Mouse (Mus musculus) urinary bladder, postnatal 25 days (tissue): ENCODE measurements around the gene Hand1.
"Not testable (repeated sequence)": the region's sequence is repeated elsewhere in the genome, so short reads cannot be mapped to it uniquely, and the experiment has no call there.

ENCODE experiments used
- DNase-seq: peaks from one replicate; pipeline ENCODE4 v3.0.0; 2022; ENCODE audit warnings: low spot score

Hand1 gene

DNA sequence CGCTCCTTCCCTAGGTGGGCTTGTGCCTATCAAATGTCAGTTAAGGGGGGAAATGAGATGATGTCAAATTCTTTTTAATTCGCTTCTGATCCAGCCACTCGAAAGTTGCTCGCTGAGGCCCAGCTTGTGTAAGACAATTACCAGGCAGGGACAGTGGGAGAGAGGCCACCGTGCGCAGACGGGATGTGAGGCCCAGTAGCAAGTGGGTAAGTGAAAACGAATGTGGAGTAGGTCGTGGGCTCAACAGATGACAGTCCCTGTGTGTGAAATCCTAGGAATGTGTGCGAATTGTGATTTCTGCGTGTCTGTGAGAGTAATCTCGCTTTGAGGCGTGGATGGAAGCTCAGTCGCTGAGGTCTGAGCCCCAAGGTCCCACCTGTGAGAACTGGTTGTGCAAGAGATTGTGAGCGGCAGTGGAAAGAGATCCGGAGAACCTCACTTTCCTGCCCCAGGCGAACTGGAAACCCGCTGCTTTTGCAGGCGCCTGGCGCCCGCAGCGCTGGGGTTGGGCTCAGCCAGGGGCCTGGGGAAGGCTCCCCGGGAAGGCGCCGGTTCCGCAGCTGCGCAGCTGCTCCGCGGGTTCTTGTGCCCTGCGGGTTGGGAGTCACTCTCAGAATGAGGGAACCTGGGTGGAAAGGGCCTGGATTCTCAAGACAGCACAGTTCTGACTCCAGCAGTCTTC, 819 bp upstream of the Hand1 start:
- DNase-seq = no peak

DNA sequence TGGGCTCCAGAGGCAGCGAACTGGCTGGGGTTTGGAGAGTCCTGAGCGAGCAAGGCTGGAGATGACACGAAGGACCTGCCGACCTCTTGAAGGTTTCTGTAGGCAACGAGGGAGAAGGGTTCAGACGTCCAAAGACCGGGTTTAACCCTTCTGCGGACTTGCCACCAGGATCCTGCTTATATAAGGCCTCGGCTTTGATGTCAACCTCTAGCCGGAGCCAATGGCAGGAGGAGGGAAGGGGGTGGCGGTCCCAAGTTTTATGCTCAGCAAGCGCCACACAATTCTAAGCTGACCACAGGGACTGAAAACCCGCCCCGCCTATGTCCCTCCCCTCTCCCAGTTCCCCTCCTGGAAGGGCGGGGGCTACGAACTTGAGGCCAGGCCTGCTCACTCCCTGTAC, 757 bp downstream of the Hand1 start:
- DNase-seq = no peak

DNA sequence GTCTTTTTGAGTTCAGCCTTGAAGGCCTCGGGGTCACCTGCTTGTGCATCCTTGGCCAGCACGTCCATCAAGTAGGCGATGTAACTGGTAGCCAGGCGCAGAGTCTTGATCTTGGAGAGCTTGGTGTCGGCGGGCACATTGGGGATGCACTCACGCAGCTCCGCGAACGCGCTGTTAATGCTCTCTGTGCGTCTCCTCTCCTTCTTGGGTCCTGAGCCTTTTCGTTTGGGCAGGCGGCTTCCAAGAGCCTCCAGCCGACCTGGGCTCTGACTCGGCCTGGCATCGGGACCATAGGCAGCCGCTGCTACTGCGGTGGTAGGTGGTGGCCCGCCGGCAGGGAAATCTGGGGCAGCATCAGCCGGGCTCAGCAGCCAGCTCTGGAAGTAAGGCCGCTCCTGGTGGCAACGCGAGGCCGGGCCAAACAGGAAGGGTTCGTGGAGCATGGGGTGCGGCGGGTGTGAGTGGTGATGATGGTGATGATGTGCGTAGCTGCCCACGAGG, 1.3 kb downstream of the Hand1 start:
- DNase-seq = no peak

DNA sequence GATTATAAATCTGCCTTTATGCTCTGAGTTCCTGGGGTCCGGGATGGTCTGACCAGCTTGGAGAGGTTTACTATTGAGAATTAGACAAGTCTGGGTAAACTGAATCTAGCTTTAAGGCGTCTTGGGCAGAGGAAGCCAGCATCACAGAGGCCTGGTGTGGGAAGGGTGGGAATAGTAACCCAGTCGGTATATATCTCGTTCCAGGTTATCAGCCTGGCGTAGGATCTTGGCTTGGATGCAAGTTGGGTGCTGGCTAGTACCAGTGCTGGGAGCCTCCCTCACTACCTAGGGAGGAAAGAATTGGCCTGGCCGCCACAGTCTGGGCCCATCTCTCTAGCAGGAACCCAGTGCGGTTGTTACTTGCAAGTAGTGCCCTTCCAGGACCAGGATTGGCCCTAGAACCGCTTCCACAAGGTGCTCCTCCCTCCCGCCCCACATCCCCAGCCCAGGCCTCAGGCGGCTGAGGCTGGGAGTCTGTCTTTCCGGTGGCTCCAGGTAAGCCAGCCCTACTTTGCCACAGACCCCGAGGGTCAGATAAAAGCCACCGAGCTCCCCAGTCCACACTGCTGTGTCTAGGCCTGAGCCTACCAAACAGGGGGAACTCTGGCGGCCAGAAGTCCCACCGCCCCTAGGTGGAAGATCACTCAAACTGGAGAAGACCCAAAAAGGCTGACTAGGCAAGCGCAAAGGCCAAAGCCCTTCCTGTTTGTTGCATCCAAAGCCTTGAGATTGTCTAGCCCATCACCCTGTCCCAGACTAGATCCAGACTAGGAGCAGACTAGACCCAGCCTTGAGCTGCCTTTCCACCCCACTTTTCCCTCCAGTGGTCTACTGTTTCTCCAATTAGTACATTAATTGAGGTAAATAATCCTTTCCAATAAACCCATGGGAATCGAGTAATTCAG, 2.5 kb downstream of the Hand1 start:
- no peak for DNase-seq

DNA sequence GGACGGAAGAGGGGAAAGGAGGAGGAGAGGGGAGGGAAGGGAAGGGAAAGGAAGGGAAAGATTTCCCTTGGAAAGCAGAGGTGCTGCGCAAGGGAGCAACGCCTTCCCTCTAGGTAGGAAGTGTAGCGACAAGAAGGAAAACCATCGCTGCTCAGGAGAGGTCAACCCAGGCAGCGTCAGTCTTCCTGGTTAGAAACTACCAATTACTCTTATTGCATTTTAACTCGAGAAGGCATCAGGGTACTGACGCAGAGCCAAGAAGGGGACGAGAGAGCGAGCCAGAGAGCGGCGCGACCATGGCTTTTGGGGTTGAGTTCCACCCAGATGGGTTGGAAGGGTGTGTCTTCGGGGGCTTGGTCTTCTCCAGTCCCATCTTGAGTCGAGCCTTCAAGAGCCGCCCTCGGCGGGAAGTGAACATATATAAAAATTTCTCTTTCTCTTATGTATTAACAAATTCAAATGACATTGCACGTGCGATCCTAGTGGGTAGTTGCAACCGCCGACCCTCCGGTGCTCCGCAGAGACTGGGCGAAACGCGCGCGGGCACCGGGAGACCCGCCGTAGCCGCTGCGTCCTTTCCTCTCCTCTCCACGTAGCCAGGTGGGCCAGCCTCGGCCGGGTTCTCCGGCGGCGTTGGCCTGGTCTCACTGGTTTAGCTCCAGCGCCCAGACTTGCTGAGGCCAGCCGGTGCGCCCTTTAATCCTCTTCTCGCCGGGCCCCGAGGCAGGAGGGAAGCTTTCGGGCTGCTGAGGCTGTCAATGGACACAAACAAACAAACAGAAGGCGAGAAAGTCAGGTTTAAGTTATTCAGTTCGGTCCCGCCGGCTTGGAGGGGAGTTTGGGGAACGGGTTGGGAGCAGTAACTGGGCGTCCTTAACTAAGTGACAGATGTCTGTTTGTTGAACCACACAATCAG, 3.4 kb downstream of the Hand1 start:
- no peak for DNase-seq

DNA sequence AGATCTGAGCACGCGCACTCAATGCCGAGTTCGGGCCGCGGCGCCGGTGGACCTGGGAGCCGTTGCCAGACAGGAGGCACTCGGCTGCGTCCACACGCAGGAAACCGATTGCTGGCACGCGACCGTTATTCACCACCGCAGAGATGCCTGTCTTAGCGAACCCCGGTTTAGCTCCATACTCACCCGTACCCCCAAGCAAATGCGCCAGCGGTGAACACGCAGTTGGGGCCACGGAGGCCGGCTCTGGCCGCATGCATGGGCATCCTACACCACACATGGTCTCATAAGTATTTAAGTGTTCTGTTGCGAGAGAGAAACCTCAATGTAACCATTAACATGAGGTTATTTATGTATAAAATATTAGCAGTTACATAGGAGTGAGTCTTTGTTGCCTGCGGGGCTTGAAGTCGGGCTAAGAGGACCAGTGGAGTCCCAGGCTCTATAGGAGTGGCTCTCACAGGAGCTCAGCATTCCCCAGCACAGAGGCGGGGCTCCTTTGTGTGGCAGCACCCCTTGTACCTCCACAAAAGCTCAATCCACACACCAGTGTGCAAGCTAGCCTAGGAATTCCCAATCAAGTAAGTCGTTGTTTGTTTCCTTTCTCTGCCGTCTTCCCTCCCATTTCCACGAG, 4.6 kb downstream of the Hand1 start:
- DNase-seq = no peak

DNA sequence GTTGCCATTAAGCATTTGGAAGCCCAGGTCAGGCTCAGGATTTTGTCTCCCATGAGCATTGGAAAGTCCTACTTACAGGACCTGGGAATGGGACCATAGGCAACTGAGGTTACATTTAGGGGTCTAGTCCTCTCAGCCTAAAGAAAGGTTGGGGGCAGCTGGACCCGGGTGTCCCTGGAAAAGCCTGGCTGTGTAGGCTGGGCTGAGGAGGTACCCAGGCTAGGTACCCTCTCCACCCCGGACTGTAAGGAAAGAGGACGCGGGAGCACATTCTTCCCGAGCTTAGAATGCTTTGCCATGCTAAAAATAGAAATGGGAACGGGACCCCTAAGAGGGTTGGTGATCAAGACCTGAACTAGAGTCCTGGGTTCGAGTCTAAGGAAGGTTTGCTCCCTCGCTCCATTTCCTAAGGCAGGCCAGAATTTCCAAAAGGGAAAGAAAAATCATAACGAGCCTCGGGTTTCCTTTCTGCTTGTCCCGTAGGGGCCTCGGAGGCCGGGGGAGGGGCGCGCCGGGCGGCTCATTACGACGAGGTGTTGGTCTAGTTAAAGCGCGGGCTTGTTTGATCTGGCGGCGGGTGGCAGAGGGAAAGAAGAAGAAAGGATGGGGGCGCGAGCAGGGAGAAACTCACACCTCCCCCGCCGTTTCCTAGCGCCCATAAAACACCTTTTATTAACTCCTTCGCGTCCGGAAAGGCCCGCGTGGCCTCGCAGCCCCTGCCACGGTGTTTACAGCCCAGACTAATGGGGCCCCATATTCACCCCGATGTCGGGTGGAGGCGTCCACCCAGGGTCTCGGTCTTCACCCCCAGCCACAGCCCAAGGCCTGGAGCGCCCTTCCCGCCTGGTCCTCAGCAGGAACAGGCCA, 5.3 kb downstream of the Hand1 start:
- DNase-seq = no peak

DNA sequence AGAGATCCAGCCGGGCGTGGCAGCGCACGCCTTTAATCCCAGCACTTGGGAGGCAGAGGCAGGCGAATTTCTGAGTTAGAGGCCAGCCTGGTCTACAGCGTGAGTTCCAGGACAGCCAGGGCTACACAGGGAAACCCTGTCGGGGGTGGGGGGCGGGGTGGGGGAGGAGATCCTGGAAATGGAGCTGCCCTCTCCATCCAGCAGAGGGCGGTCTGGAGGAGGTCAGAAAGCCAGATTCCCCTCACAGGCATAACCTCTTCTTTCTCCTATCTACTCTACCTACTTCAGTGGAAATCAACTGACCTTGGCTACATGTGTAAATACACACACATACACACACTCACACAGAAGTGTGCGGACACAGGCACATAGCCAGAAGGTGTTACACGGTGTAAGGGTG, 7.4 kb downstream of the Hand1 start:
- not testable (repeated sequence) for DNase-seq

DNA sequence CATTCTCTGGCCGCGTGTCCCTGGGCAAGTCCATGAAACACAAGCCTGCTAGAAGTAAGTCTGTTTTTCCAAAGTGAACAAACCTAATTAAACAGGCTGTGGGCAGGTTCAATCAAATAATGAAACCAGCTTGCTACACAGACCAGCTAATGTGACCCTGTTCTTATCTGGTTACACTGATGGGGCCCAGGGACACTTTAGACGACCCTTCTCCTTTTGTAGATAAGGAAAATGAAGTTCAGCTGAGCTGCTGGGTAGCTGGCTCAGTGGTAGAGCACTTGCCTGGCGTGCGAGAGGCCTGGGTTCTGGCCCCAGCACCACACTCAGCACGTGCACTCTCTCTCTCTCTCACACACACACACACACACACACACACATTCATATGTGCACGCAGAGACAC, 8.9 kb downstream of the Hand1 start:
- DNase-seq = no peak

DNA sequence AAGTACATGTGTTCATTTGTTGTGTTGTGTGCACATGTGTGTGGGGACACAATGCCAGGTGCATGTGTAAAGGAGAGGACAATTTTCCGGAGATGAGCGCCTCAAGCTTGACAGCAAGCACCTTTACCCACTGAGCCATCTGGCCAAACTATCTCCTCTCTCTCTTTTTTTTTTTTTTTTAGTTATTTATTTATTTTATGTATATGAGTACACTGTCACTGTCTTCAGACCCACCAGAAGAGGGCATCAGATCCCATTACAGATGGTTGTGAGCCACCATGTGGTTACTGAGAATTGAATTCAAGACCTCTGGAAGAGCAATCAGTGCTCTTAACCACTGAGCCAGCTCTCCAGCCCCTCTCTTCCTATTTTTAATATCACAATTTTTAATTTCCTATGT, 9.5 kb downstream of the Hand1 start:
- DNase-seq = not testable (repeated sequence)

DNA sequence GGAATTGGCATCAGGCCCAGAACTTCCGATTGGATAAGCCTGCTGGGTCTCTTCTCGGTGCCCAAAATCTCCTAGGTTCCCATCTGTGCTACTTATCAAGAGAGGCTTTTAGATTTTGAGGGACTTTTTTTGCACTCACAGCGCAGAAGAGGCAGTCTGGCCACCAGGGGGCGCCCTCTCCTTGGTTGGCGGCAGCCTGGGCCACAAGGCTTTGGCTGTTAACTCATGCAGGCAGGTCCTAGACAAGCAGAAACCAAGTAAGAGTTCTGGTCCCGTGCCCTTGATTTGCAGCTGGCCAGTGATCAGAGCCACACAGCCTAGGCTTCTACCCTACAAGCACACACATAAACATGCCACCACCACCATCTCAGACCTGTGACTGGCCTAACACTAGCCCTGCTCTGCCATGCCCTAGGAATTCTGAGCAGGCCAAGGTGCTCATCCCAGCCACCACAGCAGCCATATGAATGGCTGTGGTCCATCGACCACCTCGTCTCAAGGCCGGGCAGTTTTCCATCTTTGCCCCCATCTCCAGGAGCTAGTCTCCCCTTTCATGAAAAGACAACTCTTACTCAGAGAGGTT, 12.5 kb downstream of the Hand1 start:
- peak; percentile 93 for DNase-seq

DNA sequence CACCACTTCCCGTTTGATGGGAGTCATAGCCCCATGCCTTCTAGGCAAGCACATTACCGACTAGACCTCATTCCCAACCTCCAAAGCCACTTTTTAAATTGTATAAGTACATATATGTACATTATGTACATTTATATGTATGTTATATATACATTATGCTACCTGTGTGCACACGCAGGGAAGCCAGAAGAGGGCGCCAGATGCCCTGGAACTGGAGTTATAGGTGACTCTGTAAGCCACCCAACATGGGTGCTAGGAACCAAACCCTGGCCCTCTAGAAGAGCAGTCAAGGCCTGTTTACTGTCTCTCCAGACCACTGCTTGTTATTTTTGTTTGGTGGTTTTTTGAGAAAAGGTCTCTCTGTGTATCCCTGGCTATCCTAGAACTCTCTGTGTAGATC, 14.4 kb downstream of the Hand1 start:
- DNase-seq = no peak

DNA sequence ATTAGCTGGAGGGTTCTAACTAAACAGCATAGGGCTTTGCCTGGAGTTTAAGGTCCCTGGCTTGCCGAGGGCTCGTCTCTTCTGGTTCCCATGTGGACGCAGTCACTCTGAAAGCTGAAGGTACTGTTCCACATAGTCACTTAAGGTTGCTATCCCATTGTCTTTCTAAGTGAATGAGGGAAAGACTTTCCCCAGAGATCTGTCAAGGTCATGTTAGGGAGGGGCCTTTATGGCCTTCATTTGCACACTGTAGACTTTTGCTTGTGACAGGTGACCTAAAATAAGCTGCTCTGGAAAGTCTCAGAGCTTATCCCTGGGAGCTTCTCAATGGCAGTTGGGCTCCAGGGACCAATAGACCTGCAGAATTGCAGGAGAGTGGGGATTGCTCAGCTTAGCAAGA, 19.0 kb downstream of the Hand1 start:
- no peak for DNase-seq

DNA sequence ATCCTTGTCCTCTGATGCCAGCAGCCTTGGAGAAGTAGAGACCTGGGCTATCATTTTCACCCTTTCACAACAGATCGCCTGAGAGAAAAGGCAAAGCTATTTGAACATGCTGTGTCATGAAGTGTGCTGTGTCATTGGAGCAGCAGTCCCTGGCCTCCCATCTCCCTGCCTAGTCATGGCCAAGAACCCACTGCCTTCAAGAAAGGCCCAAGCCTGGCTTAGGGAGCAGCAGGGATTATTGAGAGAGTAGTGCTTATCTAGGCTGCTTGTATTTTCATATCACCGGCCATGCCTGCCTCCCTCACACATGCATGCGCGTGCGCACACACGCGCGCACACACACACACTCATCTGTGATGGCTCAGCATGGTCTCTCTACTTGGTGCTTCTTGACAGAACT, 20.4 kb downstream of the Hand1 start:
- no peak for DNase-seq

DNA sequence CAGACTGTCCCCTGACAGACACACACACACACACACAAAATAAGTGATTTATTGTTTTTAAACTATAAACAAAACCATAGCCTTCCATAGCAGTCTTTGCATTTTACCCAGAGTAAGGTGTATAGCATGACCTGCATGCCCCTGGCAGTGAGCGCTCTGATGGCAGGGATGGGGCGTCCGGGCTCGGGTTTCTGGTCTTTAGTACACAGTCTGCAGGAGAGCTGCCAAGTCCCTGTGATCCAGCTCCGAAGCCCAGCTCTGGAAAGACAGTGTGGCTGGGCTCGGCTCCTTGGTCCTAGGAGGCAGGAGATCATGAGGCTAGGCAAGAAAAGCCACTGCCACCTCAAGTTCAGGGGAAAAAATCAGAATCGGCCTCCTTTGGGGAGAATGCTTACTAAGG, 21.6 kb downstream of the Hand1 start:
- DNase-seq = no peak

DNA sequence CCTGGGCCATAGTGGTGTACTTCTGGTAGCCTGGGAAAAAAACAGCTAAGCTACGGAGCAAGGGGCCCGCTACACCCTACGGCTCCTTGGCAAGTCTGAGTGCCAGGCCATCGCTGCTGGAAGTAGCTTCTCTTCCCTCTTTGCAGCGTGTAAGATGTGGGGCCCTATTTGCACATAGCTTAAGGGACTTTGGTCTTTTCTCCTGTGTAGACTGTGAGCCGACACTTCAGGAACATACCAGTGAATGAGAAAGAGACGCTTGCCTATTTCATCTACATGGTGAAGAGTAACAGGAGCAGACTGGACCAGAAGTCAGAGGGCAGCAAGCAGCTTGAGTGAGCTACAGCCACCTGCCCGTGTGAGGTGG, 22.9 kb downstream of the Hand1 start:
- no peak for DNase-seq

DNA sequence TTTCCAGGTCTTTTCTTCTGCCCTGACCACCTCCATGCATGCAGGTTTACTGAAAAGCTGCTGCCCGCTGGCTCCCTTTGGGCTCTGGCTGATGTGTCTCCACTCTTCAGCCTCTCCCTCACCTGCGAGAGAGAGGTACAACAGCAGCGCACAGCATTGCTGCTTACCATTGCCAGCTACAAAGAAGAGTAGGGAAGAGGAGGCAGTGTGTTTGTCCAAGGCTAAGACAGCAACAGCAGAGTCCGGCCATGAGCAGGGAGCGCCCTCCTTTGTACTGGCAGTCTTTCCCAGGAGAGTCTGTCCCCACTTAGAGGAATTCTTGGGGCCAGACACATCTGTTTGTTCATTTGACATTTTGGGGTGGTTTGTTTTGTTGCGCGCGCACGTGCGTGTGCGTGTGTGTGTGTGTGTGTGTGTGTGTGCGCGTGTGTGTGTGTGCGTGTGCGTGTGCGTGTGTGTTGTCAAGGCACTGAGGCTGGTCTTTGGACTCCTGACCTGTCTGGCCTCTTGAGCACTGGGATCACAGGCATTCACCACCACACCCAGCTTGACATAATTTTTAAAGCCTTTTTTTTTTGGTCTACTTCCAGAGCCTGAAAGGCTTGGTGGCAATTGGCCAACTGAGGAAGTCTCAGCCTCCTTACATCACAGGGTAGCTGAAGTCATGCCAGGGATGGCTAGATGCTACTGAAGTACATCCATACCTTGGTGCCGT, 23.4 kb downstream of the Hand1 start:
- DNase-seq = no peak

DNA sequence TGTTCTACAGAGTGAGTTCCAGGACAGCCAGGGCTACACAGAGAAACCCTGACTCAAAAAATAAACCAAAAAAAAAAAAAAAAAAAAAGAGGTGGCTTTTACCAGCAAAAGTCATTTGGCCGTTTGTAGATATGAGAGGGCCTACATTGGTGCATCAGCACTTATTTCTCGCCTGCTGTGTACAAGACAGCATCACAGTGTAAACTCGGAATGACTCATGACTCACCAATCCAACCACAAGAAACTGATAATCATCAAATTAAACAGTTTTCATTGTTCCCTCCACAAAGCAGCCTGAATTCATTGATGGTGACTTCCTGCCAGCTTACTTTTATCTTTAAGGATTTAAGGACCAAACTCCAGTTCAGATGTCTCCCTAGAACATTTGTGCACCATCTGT, 27.6 kb downstream of the Hand1 start:
- DNase-seq = no peak

DNA sequence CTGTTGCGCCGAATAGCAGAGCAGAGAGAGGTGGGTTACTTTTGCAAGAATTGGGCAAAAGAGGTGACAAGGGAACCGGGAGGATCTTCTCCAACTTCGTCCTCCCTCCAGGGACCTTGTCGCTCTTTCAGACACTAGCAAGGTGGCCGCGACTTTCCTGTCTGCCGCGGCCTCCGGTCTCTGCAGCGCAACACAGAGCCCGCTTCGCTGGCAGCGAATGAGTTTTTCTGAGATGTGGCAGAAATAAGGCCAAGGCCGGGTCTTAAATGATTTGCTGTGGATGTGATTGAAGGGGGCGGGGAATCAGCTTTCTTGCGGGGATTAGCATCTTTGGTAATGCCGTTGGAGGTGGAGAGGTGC, 30.1 kb downstream of the Hand1 start:
- no peak for DNase-seq
